Mouse (Mus musculus): ENCODE results near the gene Serpinb9. TPM values are rescaled to one million over a fixed set of nuclear protein-coding genes. Genes with fewer than 3 reads are reported as not detected.
"Not testable (repeated sequence)": the region's sequence is repeated elsewhere in the genome, so short reads cannot be mapped to it uniquely, and the experiment has no call there.

The Serpinb9 gene
- 3.7 and 4.1 TPM in 2 replicates for polyA plus RNA-seq (2012; rRNA removed)

- no peak for DNase-seq (ENCODE audit: low read depth, low spot score)
- WGBS: 95% methylated on average over 3 of the region's 3 CpGs
Observed at GRCm38 (mm10) chr13:33002950-33003349, at the start of gene Serpinb9. Serpinb9 (plus strand) TSS chr13:33003250.

GRCm38 (mm10) chr13:32956537-32956936, 46.5 kb upstream of the Serpinb9 start:
- 33% methylated on average over 4 of the region's 4 CpGs for WGBS
- no peak for DNase-seq (ENCODE audit: low read depth, low spot score)

GRCm38 (mm10) chr13:32957917-32958316, 45.1 kb upstream of the Serpinb9 start:
- 46% methylated on average over 4 of the region's 4 CpGs for WGBS
- no peak for DNase-seq (ENCODE audit: low read depth, low spot score)

GRCm38 (mm10) chr13:32958521-32958920, 44.5 kb upstream of the Serpinb9 start:
- not testable (repeated sequence) for DNase-seq (ENCODE audit: low read depth, low spot score)
- 80% methylated on average over 7 of the region's 7 CpGs for WGBS

GRCm38 (mm10) chr13:32963990-32964753, 38.9 kb upstream of the Serpinb9 start:
- WGBS: 59% methylated on average over 9 of the region's 9 CpGs
- no peak for DNase-seq (ENCODE audit: low read depth, low spot score)

- 30% methylated on average over 16 of the region's 16 CpGs for WGBS
- DNase-seq (ENCODE audit: low read depth, low spot score): no peak
Observed at GRCm38 (mm10) chr13:32964989-32965811, 37.9 kb upstream of the Serpinb9 start, which contains the start of gene Serpinb6b. Serpinb6b (plus strand) TSS chr13:32965209.

GRCm38 (mm10) chr13:32966116-32966515, 36.9 kb upstream of the Serpinb9 start:
- DNase-seq (ENCODE audit: low read depth, low spot score): no peak
- WGBS: 58% methylated on average over 5 of the region's 5 CpGs

- no peak for DNase-seq (ENCODE audit: low read depth, low spot score)
Observed at GRCm38 (mm10) chr13:32967233-32967632, 35.8 kb upstream of the Serpinb9 start.

GRCm38 (mm10) chr13:32968353-32968984, 34.6 kb upstream of the Serpinb9 start:
- no peak for DNase-seq (ENCODE audit: low read depth, low spot score)
- 80% methylated on average over 5 of the region's 5 CpGs for WGBS

- 68% methylated on average over 4 of the region's 4 CpGs for WGBS
- DNase-seq (ENCODE audit: low read depth, low spot score): no peak
Observed at GRCm38 (mm10) chr13:32968996-32969640, 33.9 kb upstream of the Serpinb9 start.

- 88% methylated on average over 1 of the region's 1 CpGs for WGBS
Observed at GRCm38 (mm10) chr13:32969641-32970040, 33.4 kb upstream of the Serpinb9 start.

GRCm38 (mm10) chr13:32970776-32971175, 32.3 kb upstream of the Serpinb9 start:
- DNase-seq (ENCODE audit: low read depth, low spot score): no peak
- 73% methylated on average over 3 of the region's 3 CpGs for WGBS

More at GRCm38 (mm10) chr13:32969641-32970040, 33.4 kb upstream of the Serpinb9 start:
- DNase-seq (ENCODE audit: low read depth, low spot score): no peak

GRCm38 (mm10) chr13:32974268-32974667, 28.8 kb upstream of the Serpinb9 start:
- 76% methylated on average over 2 of the region's 2 CpGs for WGBS
- no peak for DNase-seq (ENCODE audit: low read depth, low spot score)

GRCm38 (mm10) chr13:32974889-32975460, 28.1 kb upstream of the Serpinb9 start:
- WGBS: 47% methylated on average over 3 of the region's 3 CpGs
- no peak for DNase-seq (ENCODE audit: low read depth, low spot score)

GRCm38 (mm10) chr13:32975710-32976109, 27.3 kb upstream of the Serpinb9 start:
- no peak for DNase-seq (ENCODE audit: low read depth, low spot score)
- 76% methylated on average over 2 of the region's 2 CpGs for WGBS

- no peak for DNase-seq (ENCODE audit: low read depth, low spot score)
- WGBS: 76% methylated on average over 4 of the region's 4 CpGs
Observed at GRCm38 (mm10) chr13:32982556-32983042, 20.5 kb upstream of the Serpinb9 start.

- no peak for DNase-seq (ENCODE audit: low read depth, low spot score)
Observed at GRCm38 (mm10) chr13:32986256-32986655, 16.8 kb upstream of the Serpinb9 start.

- DNase-seq (ENCODE audit: low read depth, low spot score): no peak
- WGBS: 18% methylated on average over 10 of the region's 10 CpGs
Observed at GRCm38 (mm10) chr13:32993152-32993893, 9.7 kb upstream of the Serpinb9 start.

GRCm38 (mm10) chr13:32993894-32994242, 9.2 kb upstream of the Serpinb9 start:
- DNase-seq (ENCODE audit: low read depth, low spot score): no peak
- 79% methylated on average over 2 of the region's 2 CpGs for WGBS

Measured in large intestine, adult 2 months (tissue).